Mouse (Mus musculus): ENCODE measurements around the gene Nup205. TPM values are rescaled to one million over a fixed set of nuclear protein-coding genes. Genes with fewer than 3 reads are reported as not detected.

Nup205 gene
- polyA plus RNA-seq, 3 experiments from 2014 or later = 13.8 to 20.1 (median 17.3) TPM

DNA sequence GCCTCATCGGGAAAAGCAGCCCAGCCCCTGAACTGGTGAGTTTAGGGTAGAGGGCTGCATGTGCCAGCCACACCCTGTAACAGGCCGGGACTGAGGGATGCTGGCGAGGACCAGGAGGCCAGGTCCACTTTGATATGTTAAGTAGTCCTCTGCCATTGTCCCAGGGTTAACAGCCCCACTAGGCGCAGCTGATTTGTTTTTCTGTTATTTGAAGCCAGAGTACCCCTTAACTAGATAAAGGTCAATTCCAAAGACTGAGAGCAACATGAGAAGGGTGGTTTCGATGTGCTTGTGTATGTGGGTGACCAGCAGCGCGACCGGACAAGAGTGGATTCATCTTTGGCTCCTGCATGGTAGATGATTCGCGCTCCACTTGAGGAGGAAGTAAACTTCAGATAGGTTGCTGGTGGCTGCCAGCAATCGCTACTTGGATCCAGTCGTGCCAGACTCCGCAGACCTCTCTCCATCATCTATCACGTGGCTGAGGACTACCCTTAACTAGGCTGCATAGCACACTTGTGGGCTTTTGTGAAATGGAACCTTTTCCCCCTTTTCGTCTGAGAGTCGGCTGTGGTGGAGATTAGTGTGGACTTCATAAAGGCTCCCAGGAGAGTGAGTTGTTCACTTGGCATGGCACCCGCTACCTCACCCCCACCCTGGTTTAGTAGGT, 74.7 kb downstream of the Nup205 start:
- ATAC-seq = no peak

DNA sequence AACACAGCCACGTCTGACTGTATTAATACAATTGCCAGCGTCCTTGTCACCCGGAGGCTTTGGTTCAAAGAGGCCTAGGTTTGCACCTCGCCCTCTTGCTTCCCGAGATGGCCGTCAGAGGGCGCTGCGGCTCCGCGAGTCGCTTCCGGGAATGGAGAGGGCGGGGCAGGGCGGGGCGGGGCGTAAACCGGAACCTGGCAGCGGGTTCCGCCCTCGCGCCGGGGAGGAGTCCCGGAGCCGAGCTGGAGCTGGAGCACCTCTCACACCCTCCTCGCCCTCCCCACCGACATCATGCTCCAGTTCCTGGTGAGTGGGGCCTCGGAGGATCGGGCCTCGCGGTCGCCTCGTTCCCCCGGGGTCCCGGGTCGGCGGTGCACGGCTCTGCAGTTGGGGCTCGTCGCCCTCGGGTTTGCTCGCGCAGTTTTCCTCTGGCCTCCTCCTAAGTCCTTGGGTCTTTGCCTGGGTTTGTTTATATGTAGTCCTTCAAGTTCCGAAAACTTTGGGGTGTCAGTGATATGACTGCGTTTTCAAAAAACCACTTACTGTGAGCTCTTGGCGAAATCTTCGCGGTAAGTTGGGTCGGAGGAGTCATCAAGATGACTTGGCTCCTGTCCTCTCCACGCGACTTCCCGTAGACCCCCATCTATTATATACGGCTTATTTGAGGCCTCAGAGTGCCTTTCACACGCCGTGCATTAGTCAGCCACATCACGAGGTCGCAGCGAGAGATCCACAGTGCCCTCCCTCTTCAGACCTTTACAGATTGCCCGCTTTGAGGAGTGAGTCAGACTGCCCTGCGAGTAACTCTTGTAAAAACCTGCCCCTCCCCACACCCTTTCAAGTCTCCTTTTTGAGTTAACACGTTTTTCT, 75.5 kb downstream of the Nup205 start:
- peak; percentile 89 for ATAC-seq

GRCm38 (mm10) chr6:35253474-35253873, 76.3 kb downstream of the Nup205 start:
- no peak for ATAC-seq

DNA sequence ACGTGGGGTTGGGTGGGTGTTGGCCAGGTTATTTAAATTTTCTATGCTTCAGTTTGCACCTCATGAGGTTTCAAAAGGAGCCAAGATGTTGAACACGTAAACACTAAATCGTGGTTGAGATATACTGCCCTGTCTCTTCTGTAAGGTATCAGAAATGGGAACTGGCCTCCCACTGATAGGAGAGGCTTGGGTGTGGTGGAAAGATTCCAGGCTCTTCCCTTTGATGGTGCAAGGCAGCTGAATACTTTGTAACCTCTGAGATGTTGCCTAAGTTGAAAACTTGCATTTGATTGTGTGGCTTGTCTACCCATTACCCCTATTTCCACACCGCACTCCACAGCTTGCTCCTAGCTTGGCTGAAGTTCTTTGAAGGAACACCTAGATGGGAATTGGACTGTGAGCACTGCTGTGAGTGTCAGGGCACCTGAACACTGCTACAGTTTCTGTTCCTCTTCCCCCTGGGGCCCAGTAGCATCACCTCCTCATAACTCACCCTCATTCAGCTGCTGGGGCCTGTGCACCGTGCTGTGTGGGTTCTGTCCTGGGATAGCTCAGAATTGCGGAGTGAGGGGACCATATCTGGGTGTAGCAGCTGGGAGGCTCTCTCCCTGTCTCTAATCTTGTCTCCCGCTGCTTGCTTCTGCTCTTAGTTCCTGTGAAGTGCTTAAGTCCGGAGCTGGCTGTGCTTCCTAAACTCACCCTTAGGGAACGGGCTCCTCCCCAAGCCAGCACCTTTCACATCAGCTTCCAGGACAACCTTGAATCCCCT, 77.1 kb downstream of the Nup205 start:
- no peak for ATAC-seq

DNA sequence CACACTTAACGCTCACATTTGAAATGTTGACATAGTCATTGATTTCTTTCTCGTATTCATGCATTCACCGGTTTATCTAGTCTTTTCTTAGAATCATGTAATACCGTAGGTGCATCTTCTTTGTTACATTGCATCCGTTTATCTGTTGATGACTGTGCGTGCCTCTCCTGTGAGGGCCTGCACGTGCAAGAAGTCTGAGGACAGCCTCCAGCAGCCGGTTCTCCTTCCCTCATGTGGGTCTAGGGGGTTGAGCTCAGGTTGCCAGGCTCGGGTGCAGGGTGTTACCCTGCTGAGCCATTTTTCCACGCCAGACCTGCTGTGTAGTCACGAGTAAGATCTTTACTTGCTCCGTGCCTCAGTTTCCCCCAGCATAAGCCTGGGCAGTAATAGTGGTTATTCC, 77.8 kb downstream of the Nup205 start:
- ATAC-seq = no peak

DNA sequence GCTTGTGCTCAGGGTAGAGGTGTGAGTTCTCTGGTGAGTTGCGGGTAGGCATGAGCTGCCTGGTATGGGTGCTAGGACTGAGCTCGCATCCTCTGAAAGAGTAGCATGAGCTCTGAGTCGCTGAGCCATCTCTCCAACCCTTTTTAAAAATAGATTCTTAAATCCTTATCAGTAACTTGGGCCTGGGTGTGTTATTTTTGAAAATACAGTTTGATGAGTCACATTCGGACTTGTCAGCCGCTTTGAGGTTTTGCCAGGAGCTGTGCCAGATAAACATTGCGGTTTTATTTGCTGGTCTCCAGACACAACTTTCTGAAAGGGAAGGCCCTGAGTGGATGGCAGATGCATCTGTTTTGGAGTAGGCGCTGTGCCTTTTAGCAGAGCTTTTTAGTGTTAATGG, 79.5 kb downstream of the Nup205 start:
- no peak for ATAC-seq

DNA sequence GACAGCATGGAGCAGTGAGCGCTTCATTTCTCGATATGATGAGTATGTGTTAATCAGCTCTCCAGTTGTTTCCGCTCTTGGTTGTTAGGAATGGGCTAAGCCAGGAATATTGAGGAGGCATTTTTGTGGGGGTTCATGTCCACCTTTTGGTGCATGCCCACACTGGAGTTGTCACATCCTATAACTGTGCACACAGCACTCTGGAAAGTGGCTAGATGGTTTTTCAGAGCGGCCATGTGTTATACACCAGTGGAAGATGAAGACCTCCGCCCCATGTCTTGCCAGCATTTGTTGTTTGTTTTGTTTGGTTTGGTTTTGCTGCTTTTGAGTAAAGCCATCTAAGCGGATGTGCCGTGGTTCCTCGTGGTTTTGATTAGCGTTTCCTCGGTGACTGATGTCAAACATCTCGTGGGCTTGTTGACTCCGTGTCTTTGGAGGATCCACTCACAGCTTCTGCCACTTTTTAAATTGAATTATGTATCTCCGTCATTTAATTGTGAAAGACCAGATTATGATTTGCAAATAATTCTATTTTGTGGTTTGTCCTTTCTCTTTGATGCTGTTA, 80.5 kb downstream of the Nup205 start:
- peak; percentile 34 for ATAC-seq

DNA sequence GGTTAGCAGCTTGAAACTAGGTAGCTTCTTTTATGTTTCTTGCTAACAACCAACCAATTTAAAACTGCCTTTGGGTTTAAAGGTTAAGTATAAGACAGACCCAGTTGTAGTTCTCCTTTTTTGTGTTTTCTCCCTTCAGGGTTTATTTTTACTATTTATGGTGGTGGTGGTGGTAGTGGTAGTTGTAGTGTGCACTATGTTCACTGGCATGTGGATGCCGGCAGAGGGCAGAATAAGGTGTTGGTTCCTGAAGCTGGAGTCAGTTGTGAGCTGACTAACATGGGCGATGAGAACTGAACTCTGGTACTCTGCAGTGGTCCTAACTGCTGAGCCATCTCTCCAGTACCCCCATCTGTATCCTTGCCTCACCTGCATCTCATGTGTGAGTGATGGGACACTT, 81.7 kb downstream of the Nup205 start:
- ATAC-seq = no peak

DNA sequence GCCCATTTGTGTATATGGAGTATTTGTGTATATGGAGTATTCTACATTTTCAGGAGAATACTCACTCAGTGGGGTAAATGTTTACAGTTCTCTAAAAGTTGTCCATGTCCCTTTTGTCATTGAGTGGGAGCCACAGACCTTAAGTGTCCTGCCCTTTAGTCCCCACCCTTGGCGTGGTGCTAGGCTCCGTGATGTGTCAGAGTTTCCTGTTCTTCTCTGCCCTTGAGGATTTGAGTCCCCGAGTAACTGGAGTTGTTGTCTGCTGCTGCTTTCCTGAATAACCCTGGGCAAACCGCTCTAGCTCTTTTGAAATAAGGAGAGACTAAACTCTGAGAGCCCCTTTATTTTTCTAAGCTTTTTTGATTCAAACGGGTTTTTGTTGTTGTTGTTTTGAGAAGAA, 82.3 kb downstream of the Nup205 start:
- ATAC-seq = no peak

DNA sequence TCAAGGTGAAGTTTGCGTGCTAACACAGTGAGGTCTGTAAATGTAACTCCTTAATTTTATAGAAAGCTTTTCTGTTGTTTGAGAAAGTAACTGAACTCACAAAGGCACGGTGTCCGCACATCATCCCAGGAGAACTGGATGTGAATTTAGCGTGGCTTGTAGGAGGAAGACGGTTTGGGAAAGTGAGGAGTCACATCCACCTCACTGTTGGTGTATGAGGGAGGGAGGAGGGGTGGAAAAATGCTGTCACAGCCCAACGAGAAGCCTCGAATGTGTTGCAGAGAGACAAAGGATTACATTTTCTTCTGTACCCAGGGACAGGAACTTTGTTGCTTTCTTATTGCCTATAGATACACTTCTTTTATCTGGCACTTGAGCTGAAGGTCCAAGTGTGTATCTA, 83.3 kb downstream of the Nup205 start:
- ATAC-seq = no peak

DNA sequence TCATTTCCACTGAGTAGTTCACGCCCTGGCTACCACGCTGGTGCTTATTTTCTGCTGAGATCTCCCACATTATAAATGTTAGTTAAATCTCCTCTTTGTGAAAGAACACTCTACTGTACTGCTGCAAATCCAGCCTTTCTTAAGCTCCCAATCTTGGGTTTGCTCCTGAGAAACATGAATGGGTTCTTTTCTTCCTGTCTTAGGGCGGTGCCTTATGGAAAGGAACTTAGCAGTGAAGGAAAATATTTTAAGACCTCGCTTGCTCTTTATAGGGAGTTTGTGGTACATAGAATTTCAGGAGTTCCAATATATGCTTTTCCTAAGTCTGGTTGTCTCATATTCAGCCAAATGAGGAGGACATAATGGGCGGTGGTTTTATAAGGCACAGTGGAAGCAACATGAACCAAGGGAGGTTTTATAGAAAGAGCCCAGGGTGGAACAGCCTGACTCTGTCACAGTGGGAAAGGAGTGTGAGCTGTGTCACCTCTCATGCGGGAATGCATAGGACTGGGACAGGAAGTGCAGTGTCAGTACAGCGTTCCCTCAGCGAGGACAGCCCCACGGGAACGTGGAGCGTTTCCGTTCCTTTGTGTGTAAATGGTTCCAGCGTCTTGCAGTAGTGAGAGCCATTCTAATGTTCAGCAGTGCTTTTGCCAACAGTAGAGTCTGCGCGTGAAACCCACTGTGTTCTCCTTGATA, 88.5 kb downstream of the Nup205 start:
- no peak for ATAC-seq

- ATAC-seq = no peak
These were observed 91.5 kb downstream of the Nup205 start for GRCm38 (mm10) chr6:35268711-35269110.

DNA sequence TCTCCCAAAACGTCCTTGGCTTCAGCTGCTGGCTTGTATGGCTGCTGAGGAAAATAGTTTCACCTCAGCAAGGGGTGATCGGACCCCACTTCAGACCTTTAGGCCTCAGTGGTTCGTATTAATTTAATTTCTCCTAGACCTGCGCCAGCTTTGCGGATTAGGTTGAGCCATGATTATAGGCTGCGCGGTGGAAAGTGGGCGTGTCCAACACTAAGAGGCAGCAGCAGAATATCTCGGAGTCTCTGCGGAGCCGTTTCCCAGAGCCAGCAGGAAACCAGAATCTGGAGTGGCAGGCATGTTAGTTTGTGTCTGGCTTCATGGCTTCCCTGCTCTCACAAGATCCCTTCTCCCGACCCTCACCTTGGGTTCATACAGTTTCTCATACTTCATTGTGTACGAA, 92.4 kb downstream of the Nup205 start:
- ATAC-seq = no peak

- ATAC-seq = no peak
These were observed 94.1 kb downstream of the Nup205 start for GRCm38 (mm10) chr6:35271094-35271855.

DNA sequence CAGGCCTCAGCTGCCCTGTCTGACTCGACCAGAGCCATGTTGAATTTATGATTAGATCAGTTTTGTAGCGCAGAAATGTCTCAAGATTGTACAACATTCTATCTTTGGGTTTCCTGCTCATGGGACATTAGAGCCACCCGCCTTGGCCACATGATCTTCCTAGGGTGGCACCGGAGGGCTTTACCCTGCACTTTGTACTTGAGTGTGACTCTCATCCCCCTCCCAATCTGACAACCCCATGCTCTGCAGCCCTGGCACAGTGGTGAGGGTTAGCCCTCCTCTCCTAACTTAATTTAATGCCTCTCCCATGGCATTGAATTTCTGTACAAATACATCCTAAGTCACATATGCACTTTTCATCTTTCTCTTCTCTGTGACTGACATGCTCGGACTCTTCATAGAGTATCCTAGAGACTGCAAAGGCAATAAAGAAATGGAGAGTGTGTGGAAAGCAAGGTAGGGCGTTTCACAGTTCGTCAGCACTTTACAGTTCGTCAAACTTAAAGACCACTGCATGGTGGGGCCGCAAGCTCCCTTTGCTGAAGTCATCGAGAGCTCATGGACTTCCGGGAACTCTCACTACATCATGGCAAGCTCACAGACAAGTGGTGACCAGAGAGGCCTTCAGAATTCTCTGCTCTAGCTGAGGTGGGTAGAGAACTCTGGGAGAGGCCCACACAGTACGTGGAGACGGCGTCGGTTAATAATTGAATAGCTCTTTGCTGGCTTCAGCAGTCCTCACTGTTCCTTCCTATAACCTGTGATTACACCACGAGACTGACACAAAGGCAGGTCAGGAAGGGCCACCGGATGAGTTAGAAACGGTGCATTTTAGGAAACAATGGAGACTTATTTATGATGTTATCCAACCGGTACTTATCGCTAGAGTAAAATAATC, 94.9 kb downstream of the Nup205 start:
- no peak for ATAC-seq

- no peak for ATAC-seq
These were observed 96.3 kb downstream of the Nup205 start for GRCm38 (mm10) chr6:35273391-35274082.

DNA sequence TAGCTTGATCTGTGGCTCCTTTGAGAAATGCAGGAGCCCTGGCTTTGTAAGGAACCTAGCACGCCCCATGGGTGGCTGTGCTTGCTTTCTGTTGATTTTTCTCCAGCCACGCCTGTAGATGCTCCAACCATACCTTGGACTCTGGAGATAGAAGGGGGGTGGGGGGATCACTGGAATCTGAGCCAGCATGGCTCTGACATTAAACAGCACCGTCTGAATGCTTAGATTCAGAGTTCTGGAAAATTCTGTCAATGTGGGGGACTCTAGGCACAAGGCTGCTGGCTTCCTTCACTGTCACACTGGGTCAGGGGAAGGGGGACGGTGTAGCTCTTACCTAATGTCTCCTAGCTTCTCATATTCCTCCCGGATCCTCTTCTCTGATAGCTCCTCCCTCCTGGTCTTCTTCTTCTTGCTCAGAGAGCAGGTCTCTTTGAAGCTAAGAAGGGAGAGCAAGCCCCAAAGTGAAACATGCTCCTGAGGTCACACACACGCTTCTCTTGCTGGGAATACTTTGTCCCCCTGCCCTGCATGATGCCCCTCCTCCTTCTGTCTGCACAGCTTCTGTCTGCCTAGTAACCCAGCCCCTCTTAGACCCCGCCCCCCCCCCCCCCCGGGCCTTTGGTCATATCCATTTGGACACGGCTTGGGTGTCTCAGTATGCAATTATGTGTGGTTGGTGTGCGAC, 100.8 kb downstream of the Nup205 start:
- no peak for ATAC-seq

DNA sequence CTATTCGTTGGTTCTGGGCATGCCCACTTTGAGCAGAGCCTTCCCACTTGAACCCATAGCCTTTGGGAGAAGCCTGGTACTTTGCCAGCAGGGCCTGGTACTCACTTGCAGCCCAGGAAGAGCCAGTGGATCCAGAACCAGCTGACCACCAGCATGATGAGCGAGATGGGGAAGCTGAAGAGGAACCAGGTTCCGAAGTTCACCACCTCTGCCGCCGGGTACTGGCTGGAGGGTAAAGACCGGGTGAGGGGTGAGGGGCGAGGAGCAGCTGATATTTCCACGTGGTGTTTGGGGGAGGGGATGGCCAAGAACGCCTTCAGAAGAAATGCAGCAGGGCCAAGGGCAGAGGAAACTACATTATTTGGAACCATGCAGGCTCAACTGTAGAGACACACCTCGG, 102.1 kb downstream of the Nup205 start:
- ATAC-seq = no peak

DNA sequence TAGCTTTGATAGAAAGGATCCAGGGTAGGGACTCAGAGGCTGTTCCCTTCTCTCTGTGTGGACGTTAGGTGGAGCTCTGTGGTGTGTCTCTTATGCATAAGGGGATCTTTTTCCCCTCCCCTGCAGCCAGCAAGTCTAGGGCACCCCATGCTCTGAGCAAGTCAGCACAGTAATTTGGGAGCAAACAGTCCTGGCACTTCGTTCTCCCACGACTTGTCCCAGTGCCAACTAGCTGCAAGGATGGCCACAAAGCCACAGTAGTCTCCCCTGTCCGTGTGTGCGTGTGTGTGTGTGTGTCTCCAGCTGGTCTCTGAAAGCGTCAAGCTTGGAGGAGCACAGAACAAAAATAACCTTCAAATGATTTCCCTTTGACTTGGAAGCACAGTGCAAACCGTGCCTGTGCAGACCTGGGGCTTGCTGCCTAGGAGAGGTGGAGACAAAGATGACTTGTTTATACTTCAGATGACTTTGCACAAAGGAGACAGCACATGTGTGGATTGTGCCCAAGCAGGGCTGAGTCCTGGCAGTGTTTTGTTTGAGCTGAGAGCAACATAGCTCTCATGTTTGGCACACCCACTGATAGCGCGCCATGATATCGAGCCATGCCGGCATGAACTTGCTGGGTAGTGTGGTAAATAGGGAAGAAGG, 111.0 kb downstream of the Nup205 start:
- no peak for ATAC-seq

Data from inflammation-experienced regulatory T-cells, adult 6 months (primary cell).